In genomic region chr5:146914088-146914766, GRCm38 (mm10) we compare ENCODE assay signal across 8 mouse cellular contexts. TPM values are rescaled to one million over a fixed set of nuclear protein-coding genes. Genes with fewer than 3 reads are reported as not detected.
DNase-seq lines count a peak whose midpoint lies in the region; ATAC-seq and TF ChIP-seq lines count a peak whose summit lies in the region.

No protein-coding gene starts in this region.

- TF ChIP-seq EP300 in liver, embryonic 14.5 days (IDR thresholded peaks at IDR 0.05; ENCODE audit: low read depth): no peak

- intact Hi-C loops in gastrocnemius, adult 2 months (cut with DNase I): loop anchor here (2.0 kb wide), 2 partner anchors 313 to 405 kb away; no protein-coding TSS in a partner anchor

- H3K4me1 ChIP-seq in testis, adult 2 months (ENCODE audit: control insufficient read depth, insufficient read depth, low read length): no peaks in the 10 kb centered on the region
- H3K4me1 ChIP-seq in kidney, embryonic 15.5 days: peaks cover 10% of the 10 kb centered on the region
- peaks cover 0 to 10% of the 10 kb centered on the region in 2 experiments; a peak in 1 of 4 replicates for H3K4me1 ChIP-seq in liver, embryonic 14.5 days (replicated peaks; ENCODE audit: control insufficient read depth in 2 of 2, insufficient read depth in 2 of 2, low read length in 1 of 2)
- no peaks in the 10 kb centered on the region for H3K4me1 ChIP-seq in neural tube, embryonic 14.5 days (ENCODE audit: control insufficient read depth, insufficient read depth, low read length)

- no peak overlapping the region for H3K9ac ChIP-seq in kidney, embryonic 15.5 days
- H3K9ac ChIP-seq in liver, embryonic 14.5 days (replicated peaks): no peak overlapping the region
- H3K9ac ChIP-seq in neural tube, embryonic 14.5 days (replicated peaks; ENCODE audit: low read depth, low read length): no peak overlapping the region

- H3K4me3 ChIP-seq in testis, adult 2 months (ENCODE audit: control insufficient read depth, low read depth, low read length): no peak overlapping the region
- H3K4me3 ChIP-seq in gastrocnemius, adult 2 months: no peak overlapping the region
- no peak overlapping the region for H3K4me3 ChIP-seq in kidney, embryonic 15.5 days (replicated peaks)
- no peak overlapping the region for H3K4me3 ChIP-seq in liver, embryonic 14.5 days (ENCODE audit: insufficient read depth in 1 of 2, low read depth in 2 of 2, low read length in 2 of 2)
- no peak overlapping the region for H3K4me3 ChIP-seq in neural tube, embryonic 14.5 days (ENCODE audit: low read depth, low read length)

- TF ChIP-seq POLR2A in testis, adult 2 months (IDR thresholded peaks at IDR 0.05; ENCODE audit: control insufficient read depth, low read depth, low read length): no peak

- no peak for DNase-seq in testis, postnatal 14 days (ENCODE audit: low spot score)
- peak; percentile 87 to 89 for DNase-seq in cerebellum, postnatal 10 days
- DNase-seq in gastrocnemius, adult 2 months: peak; percentile 62
- DNase-seq in liver, embryonic 14.5 days (ENCODE audit: low read depth in 3 of 3, low spot score in 3 of 3): peak in 2 of 3 experiments; percentile 19 to 26
- peak; percentile 59 for DNase-seq in thymus, postnatal 14 days

- H3K36me3 ChIP-seq in testis, adult 2 months (ENCODE audit: control insufficient read depth, insufficient read depth, low read length): no peaks in the 10 kb centered on the region
- H3K36me3 ChIP-seq in kidney, embryonic 15.5 days: no peaks in the 10 kb centered on the region
- H3K36me3 ChIP-seq in liver, embryonic 14.5 days (replicated peaks; ENCODE audit: control insufficient read depth, insufficient read depth, low read depth): no peaks in the 10 kb centered on the region
- no peaks in the 10 kb centered on the region for H3K36me3 ChIP-seq in neural tube, embryonic 14.5 days (ENCODE audit: control insufficient read depth, insufficient read depth, low read length)

- H3K4me2 ChIP-seq in kidney, embryonic 15.5 days: no peak overlapping the region
- H3K4me2 ChIP-seq in liver, embryonic 14.5 days (ENCODE audit: low read depth): no peak overlapping the region
- no peak overlapping the region for H3K4me2 ChIP-seq in neural tube, embryonic 14.5 days (ENCODE audit: low read depth, low read length)

- TF ChIP-seq CTCF in testis, adult 2 months (IDR thresholded peaks at IDR 0.05; ENCODE audit: control insufficient read depth, insufficient read depth, insufficient replicate concordance, low read depth, low read length): peak; percentile 62; the same call in 1 of the 2 replicates
- peak; percentile 78 for TF ChIP-seq CTCF in gastrocnemius, adult 2 months (IDR thresholded peaks at IDR 0.05)
- peak; percentile 78 for TF ChIP-seq CTCF in liver, embryonic 14.5 days (IDR thresholded peaks at IDR 0.05; ENCODE audit: low read depth)

- peak; percentile 49; the same call in 1 of the 2 replicates for ATAC-seq in kidney, embryonic 15.5 days (replicated peaks; ENCODE audit: low FRiP score)
- ATAC-seq in liver, embryonic 14.5 days (ENCODE audit: insufficient read depth): 0 out of 2 replicates have a peak, but pooled peaks have one; percentile 18
- peak; percentile 81; the same call in 1 of the 2 replicates for ATAC-seq in neural tube, embryonic 14.5 days (ENCODE audit: low read depth)

- no peaks in the 10 kb centered on the region for H3K9me3 ChIP-seq in kidney, embryonic 15.5 days (replicated peaks)
- no peaks in the 10 kb centered on the region for H3K9me3 ChIP-seq in liver, embryonic 14.5 days (ENCODE audit: control insufficient read depth, low read length)
- H3K9me3 ChIP-seq in neural tube, embryonic 14.5 days (ENCODE audit: control insufficient read depth, low read length): no peaks in the 10 kb centered on the region

- no peaks in the 10 kb centered on the region for H3K27me3 ChIP-seq in testis, adult 2 months (ENCODE audit: control insufficient read depth, insufficient read depth, low read length)
- peaks cover 12% of the 10 kb centered on the region; the same call in 1 of the 2 replicates for H3K27me3 ChIP-seq in kidney, embryonic 15.5 days
- H3K27me3 ChIP-seq in liver, embryonic 14.5 days (ENCODE audit: control insufficient read depth, insufficient read depth, low read length): no peaks in the 10 kb centered on the region
- no peaks in the 10 kb centered on the region for H3K27me3 ChIP-seq in neural tube, embryonic 14.5 days (ENCODE audit: control insufficient read depth, insufficient read depth, low read length)

- 26% methylated on average over 9 of the region's 9 CpGs for WGBS in kidney, embryonic 15.5 days
- 21% methylated on average over 9 of the region's 9 CpGs for WGBS in liver, embryonic 14.5 days (ENCODE audit: insufficient replicate concordance)
- WGBS in neural tube, embryonic 14.5 days: 25% methylated on average over 9 of the region's 9 CpGs

- H3K27ac ChIP-seq in testis, adult 2 months (ENCODE audit: control insufficient read depth, insufficient read depth, low read depth, low read length): no peak overlapping the region
- no peak overlapping the region for H3K27ac ChIP-seq in gastrocnemius, adult 2 months
- no peak overlapping the region for H3K27ac ChIP-seq in kidney, embryonic 15.5 days
- H3K27ac ChIP-seq in liver, embryonic 14.5 days: no peak overlapping the region
- no peak overlapping the region for H3K27ac ChIP-seq in neural tube, embryonic 14.5 days (ENCODE audit: low read depth, low read length)

RNA-seq across cellular contexts. Expression of gene Gtf3a, which starts 34.2 kb away (rescaled TPM):
- 9.5 and 12.1 TPM in 2 replicates for polyA plus RNA-seq in testis, adult 2 months (2012; rRNA removed)
- total RNA-seq in gastrocnemius, adult 2 months (2021): 10 to 100 TPM; 25.7 to 31.9 TPM
- 120 and 125 TPM in 2 replicates for polyA plus RNA-seq in kidney, embryonic 15.5 days (2015; fragmentation: Nextera tagmentation; extraction: Ambion mirVana)
- 20.9 and 31.3 TPM in 2 replicates for polyA plus RNA-seq in liver, embryonic 14.5 days (2012; rRNA removed)
- polyA plus RNA-seq in liver, embryonic 14.5 days (2014; fragmentation: Nextera tagmentation; extraction: Ambion mirVana): 37.7 and 41.4 TPM in 2 replicates
- 104 and 105 TPM in 2 replicates for polyA plus RNA-seq in neural tube, embryonic 14.5 days (2014; fragmentation: Nextera tagmentation; extraction: Ambion mirVana)

RNA-seq across cellular contexts. Expression of gene Mtif3, which starts 49.4 kb away (rescaled TPM):
- polyA plus RNA-seq in testis, adult 2 months (2012; rRNA removed): 10.3 and 11.2 TPM in 2 replicates
- 10 to 100 TPM; 23.0 to 25.9 TPM for total RNA-seq in gastrocnemius, adult 2 months (2021)
- 24.8 and 25.0 TPM in 2 replicates for polyA plus RNA-seq in kidney, embryonic 15.5 days (2015; fragmentation: Nextera tagmentation; extraction: Ambion mirVana)
- 3.7 and 6.1 TPM in 2 replicates for polyA plus RNA-seq in liver, embryonic 14.5 days (2012; rRNA removed)
- 12.2 and 13.7 TPM in 2 replicates for polyA plus RNA-seq in liver, embryonic 14.5 days (2014; fragmentation: Nextera tagmentation; extraction: Ambion mirVana)
- polyA plus RNA-seq in neural tube, embryonic 14.5 days (2014; fragmentation: Nextera tagmentation; extraction: Ambion mirVana): 25.2 and 34.7 TPM in 2 replicates

Comparison
In these comparisons a context has a peak if more than half of its experiments do, and no peak if none do; other contexts are left out.
1. ATAC-seq: peak in every context shown above with its lines; median percentile 81 in neural tube, embryonic 14.5 days; 49 in kidney, embryonic 15.5 days; 18 in liver, embryonic 14.5 days.